Mouse (Mus musculus) left cerebral cortex, postnatal 4 days (tissue): ENCODE measurements at regions not wholly inside any gene's neighbourhood (a gene's known extent, or its start where the extent isn't known, plus 50 kb on each side); places are given as distances from the start of the nearest gene placed in this dataset.

Experiments used
- DNase-seq: peaks from one replicate; pipeline ENCODE4 v3.0.0-alpha.2; 2022
- intact Hi-C: fragments of 180-260 bp; cut with DNase I; formaldehyde crosslinking; loops from one replicate; pipeline ENCODE4 v1.15.1; 2025

DNA sequence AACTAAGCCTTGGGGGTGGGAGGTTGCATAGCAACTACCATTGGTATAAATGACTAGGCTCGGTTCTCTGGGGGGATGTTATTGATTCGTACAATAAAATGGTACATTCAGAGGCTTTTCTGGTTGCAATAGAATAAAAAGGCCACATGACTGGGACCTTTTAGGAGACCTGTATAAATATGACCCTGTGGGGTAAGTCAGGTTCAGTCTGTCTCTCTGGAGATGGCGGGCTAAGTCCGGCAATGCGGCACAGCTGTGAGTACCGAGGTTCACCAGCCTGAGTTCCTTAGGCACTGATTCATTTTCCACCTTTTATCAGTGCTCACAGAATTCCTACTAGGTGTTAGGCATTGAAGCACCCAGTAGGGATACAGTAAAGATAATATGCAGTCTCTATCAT is 115.5 kb downstream of the Qpct start:
- intact Hi-C loops = no loop called here
- no peak for DNase-seq

DNA sequence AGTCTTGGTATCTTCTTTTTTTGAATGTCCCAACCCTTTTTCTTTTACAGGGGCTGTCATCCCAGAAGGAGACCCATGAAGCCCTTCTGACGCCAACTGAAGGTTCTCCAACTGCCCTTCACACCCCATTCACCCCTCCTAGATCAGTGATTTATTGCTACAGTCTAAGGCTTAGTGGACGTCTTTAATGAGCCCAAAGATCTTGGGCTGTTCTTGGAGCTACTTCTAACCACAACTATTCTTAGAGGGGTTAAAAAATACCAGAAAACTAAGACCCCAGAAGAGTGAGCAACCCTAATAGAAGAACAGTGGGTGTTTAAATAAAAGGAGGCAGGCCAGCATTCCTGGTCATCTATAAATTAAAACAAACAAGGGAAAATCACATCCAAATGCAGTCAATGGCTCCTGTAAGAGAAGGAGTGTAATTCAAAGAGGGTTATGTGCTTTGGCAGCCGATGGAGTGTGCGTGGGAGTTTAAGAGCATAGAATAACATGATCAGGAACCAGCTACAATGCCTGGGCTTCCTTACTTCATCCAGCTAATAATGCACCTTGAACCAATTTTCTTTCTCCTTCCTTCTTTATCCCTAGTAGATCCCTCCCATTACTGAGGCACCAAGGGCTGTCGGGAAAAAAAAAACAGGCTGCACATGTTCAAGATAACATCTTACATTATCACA is 113.3 kb downstream of the Qpct start:
- no peak for DNase-seq
- intact Hi-C loops = no loop called here

DNA sequence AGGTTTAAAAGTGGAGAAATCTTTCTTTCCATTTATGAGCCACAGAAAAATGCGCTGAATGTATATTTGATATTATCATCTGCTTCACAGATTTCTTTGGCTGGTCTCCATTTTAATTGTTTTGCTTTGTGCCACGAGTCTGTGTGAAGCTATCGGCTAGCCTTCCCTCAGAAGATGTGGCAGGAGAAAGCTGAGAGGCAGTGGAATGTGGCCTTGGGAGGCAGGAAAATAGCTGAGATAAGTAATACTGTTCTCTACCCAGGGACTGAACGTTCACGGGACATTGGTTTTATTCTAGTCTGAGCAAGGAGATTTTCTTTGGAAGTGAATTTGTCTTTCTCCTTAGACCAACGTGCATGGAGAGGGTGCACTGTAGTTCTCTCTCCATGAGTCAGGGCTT is 112.3 kb downstream of the Qpct start:
- intact Hi-C loops = no loop called here
- DNase-seq = no peak

DNA sequence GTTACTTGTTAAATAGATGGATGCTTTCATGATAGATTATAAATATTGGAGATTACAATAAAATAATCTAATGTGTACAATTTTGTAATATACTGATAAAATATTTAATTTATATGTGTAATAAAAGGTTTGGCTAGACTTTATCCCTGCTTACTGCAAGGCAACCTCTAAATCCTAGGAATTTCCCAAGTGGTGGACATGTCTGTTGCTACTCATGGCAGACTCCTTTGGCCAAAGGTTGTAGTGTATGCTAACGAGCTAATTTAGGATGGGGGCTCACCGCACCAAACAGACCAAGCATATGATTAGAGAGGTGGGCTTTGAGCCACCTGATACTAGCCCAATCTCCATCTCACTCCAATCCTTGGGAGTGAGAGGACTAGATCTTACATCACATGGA is 102.4 kb downstream of the Qpct start:
- no peak for DNase-seq
- intact Hi-C loops = no loop called here

DNA sequence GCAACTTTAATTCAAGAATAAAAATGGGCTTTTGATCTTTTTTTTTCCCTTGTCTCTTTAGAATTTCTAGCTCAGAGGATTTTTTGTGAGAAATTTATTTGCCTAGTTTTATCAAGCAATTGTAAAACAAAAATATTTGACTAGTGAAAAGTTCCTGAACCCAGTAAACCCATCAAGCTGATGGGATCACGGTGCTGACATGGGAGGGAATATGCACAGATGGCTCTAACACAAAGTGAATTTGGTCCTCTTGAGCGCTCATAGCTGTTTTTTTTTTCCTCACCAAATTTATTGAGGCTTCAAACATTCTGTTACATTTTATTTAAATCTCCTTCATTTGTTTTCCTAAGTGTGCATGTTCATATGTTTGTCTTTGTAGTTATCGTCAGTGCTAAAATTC is 101.1 kb downstream of the Qpct start:
- no peak for DNase-seq
- intact Hi-C loops = no loop called here

DNA sequence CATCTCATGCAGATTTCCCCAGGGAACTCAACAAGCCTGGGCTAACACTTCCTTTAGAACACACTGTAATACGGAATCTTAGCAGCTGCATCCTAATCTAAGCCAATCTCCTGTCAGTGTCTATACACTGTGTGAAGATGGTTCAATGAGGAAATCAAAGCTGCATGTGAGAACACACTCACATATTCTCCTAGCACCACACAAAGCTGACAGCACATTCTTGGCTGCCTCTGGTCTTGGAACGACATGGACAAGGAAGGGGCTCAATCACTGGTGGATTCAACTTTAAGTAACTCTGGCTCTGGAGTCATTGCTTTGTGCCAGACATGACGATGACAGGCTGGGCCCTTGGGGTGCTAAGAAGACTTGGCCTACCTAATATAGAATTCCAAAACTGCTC is 96.2 kb downstream of the Qpct start:
- no peak for DNase-seq

DNA sequence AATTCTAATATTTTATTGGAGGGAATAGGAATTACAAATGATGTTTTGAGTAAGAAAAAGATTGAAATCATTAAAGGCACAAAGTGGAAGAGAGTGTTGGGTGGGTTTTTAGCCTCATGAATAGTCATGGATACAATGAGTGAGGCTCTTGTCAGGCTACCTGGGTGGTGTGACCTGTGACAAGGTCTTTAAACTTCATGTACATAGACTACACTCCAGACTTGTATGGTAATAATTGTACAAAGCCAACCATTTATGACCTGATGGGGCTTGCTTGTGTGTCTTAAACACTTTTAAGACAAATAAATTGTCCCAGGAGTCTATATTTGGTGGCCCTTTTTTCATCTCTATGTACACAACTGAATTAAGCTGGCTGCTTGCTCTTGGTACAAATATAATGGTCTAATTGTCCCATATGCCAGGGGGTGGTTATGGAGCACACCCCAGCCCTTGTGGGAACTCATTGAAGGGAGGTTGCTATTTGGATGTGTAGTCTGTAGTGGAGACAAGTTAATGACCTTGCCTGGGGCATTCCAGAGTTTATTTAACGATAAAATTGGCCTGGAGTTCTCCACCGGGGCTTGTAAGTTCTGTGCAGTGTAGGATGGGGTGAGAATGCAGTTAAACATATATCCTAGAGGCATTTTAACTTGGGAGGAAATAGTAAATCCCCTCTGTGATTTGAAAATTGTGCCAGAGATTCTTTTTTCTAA is 93.4 kb downstream of the Qpct start:
- no peak for DNase-seq
- intact Hi-C loops = no loop called here

More for the DNA sequence above, 96.2 kb downstream of the Qpct start:
- intact Hi-C loops = no loop called here

DNA sequence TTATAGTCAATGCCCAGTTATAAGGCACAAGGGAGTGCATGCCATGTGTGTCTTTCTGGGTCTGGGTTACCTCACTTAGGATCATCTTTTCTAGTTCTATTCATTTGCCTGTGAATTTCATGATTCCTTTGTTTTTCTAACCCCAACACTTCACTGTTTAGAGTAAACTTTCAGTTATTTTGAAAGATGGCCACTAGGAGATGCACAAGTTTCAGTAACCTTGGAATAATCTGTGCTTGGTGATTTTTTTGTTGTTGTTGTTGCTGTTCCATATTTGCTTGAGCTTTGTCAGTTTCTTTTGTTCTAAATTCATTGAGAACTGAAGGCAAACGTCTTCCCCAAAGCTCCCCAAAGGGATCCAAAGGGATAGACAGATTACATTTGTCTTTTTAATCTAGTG is 91.3 kb downstream of the Qpct start:
- intact Hi-C loops = no loop called here
- DNase-seq = no peak
